Mouse (Mus musculus): ENCODE results near the gene Gtsf1. TPM values are rescaled to one million over a fixed set of nuclear protein-coding genes. Genes with fewer than 3 reads are reported as not detected.
"Not testable (repeated sequence)": the region's sequence is repeated elsewhere in the genome, so short reads cannot be mapped to it uniquely, and the experiment has no call there.

Gtsf1 gene
- not detected for total RNA-seq (2021)
- long read RNA-seq, experiment 1: 0 reads
- long read RNA-seq, experiment 2: 0 reads

- no peak for DNase-seq
- intact Hi-C loops (cut with DNase I; ENCODE audit: low total_unique reads): no loop called here
These were observed at the start of gene Gtsf1 for GRCm38 (mm10) chr15:103430241-103430640. Gtsf1 (minus strand) TSS chr15:103430470.

DNA sequence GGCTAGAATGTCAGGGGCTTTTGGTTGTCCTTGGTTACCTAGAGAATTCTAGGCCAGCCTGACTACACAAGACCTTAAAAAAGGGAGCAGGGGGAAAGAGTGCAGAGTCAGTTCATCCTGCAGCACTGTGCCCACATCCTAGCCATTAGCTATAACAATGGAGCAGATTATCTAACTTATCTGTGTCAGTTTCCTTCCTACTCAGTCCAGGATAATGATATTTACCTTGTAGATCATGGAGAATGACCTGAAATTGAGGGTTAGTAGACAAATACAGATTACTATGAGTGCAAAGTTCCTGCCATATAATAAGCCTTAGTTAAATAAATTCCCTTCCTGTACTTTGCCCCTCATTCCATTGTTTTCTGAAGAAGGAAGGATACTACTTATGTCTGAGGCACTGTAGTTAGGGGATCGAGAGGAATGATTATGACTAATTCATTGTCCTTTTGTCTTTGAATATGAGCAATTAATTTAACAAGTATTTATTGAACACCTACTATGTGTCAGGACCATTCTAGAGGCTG is 48.9 kb upstream of the Gtsf1 start:
- intact Hi-C loops (cut with DNase I; ENCODE audit: low total_unique reads): no loop called here
- no peak for DNase-seq

DNA sequence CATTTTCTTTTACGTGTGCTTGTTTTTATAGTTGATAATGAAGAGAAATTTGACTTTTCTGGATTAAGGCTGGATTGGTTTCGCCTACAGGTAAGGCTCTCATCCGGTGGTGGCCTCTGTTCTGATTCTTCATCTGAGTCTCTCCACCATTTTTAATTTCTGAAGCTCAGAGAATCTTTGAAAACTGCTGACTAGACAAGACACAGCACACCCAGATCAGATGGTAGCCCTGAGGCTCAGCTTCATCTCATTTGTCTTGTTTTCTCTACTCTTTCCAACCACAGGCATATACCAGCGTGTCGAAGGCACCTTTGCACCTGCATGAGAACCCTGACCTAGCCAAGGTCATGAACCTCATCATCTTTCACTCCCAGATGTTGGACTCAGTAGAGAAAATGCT is 43.5 kb upstream of the Gtsf1 start:
- DNase-seq: no peak
- intact Hi-C loops (cut with DNase I; ENCODE audit: low total_unique reads): no loop called here

- no peak for DNase-seq
- intact Hi-C loops (cut with DNase I; ENCODE audit: low total_unique reads): no loop called here
These were observed 42.9 kb upstream of the Gtsf1 start for GRCm38 (mm10) chr15:103473182-103473581.

- intact Hi-C loops (cut with DNase I; ENCODE audit: low total_unique reads): no loop called here
- DNase-seq: no peak
These were observed 42.0 kb upstream of the Gtsf1 start for GRCm38 (mm10) chr15:103472265-103472664.

DNA sequence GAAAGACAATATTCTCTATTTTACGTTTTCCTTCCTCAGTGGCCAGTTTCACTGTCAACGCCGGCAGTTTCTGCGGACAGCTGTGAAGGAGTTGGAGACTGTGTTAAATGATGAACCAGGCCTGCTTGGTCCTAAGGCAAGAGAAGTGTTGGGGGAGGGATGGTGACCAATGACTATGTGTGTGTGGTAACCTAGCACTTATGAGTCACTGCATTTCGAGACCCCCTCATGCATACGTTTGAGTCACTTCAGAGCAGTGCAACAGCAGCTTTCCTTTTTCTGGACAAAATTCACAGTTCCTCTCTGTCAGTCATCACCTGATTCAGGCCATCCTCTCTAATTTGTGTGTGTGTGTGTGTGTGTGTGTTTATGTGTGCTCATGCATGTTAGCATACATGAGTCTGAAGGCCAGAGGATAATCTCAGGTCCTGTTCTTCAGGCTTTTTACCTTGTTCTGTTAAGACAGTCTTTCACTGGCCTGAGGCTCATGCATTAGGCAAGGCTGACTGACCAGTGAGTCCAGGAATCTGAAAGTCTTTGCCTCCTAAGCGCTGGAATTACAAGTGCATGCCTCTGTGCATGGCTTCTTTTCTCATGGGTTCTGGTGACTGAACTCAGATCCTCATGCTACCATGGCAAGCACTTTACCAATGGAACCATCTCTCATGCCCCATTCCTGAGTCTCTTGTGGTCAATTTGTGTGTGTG is 41.4 kb upstream of the Gtsf1 start:
- DNase-seq: no peak
- intact Hi-C loops (cut with DNase I; ENCODE audit: low total_unique reads): no loop called here

DNA sequence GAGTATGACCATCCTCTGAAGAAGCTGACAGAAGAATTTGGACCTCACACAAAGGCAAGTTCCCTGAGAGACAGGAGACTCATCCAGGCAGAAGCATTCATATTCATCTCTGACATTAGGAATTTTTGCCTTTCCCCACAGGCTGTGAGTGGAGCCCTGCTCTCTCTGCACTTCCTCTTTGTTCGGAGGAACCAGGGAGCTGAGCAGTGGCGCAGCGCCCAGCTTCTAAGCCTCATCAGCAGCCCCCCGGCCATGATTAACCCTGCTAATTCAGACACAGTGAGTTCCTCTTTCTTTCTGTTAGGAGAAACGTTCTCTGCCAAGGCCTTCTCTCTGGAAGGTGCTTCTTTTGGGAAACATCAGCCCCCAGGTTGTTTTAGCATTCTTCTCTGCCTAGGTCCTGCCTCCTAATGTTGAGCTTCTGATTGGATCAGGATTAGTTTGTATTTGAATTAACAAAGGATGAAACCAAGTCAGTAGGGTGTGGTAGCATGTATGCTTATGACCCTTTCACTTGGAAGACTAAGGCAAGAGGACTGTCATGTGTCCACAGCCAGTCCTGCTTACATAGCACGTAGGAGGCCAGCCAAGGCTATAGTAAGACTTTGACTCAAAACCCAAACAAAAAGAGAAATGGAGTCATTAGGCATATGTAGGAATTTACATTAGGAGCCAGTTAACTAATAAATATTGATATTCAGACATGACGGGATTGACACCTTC is 32.4 kb upstream of the Gtsf1 start:
- peak; percentile 17 for DNase-seq
- intact Hi-C loops (cut with DNase I; ENCODE audit: low total_unique reads): no loop called here

DNA sequence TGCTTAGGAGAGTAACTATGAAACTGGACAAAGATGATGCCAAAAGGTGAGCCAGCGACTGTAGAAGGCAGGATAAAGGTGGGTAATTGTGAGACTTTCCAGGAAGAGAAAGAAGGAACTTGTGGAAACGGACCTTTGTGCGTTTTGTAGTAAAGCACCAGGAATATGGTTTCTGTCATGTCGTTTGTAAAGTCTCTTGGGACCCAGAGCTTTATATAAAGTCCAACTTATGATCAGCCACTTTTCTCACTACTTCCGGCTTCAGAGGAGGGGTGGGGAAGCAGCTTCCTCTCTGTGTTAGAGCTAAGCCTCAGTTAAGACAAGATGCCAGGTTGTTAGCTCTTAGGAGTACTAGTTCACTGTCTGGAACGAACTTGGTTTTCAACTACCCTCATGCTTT is 24.2 kb upstream of the Gtsf1 start:
- intact Hi-C loops (cut with DNase I; ENCODE audit: low total_unique reads): no loop called here
- DNase-seq: no peak

DNA sequence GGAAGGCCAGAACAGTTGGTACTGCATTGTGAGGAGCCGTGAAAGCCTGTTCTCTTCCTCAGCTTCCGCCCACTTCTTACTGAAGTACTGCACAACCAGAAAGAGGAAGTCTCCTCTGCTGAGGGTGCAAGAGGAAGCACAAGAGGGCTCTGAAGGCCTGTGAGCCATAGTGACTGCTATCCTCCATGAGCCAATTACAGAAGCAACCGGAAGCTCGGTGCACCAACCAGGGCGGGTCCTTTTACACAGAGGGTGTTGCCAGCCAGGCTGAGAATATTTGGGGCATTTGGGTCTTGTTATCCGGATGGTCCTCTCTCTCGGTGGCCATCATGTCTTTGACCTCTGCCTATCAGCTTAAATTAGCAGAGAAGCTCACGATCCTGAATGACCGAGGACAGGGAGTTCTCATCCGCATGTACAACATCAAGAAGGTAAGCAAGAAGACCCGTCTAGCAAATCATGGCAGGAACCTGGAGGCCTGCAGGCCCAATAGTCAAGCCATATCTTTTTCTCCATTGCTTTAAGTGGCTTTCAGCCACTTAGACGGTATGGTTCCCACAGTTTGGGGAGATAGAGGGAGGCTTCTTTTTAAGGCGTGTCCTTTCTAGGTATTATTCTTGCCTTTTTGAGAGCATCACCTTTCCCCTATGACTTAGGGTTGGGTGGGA is 23.4 kb upstream of the Gtsf1 start, which contains the start of gene Nckap1l:
Gene Nckap1l (plus strand): TSS at position 244 of the 668 bp plus-strand sequence.
- intact Hi-C loops (cut with DNase I; ENCODE audit: low total_unique reads): no loop called here
- peak; percentile 19 for DNase-seq

- intact Hi-C loops (cut with DNase I; ENCODE audit: low total_unique reads): no loop called here
- DNase-seq: no peak
These were observed 18.1 kb upstream of the Gtsf1 start, which contains the start of gene Gtsf2 for GRCm38 (mm10) chr15:103448369-103448768. Gtsf2 (minus strand) TSS chr15:103448469.

DNA sequence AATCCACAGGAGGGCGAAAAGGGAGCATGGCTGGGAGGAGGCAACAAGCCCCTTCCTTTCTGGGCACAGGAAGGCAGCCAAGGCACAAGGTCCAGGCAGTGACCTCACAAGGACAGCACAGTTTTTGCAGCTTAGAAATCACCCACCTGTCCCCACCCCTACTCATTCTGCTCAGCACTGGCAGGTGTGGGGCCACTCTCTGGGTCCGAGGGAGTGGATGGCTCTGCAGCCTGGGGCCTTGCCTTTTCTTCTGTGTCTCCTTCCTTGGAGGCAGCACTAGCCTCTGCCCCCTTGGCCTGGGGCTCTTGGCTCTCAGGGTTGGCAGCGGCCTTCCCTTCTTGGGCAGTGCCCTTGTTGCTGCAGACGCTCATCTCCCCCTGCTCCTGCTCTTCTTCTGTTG is 15.7 kb upstream of the Gtsf1 start:
- intact Hi-C loops (cut with DNase I; ENCODE audit: low total_unique reads); DNase-seq: not testable (repeated sequence)

GRCm38 (mm10) chr15:103427017-103427416 is 3.3 kb downstream of the Gtsf1 start:
- no peak for DNase-seq
- intact Hi-C loops (cut with DNase I; ENCODE audit: low total_unique reads): no loop called here

- DNase-seq; intact Hi-C loops (cut with DNase I; ENCODE audit: low total_unique reads): not testable (repeated sequence)
These were observed 24.7 kb downstream of the Gtsf1 start for GRCm38 (mm10) chr15:103405586-103405985.

- intact Hi-C loops (cut with DNase I; ENCODE audit: low total_unique reads): no loop called here
These were observed 28.9 kb downstream of the Gtsf1 start for GRCm38 (mm10) chr15:103401361-103401760.

DNA sequence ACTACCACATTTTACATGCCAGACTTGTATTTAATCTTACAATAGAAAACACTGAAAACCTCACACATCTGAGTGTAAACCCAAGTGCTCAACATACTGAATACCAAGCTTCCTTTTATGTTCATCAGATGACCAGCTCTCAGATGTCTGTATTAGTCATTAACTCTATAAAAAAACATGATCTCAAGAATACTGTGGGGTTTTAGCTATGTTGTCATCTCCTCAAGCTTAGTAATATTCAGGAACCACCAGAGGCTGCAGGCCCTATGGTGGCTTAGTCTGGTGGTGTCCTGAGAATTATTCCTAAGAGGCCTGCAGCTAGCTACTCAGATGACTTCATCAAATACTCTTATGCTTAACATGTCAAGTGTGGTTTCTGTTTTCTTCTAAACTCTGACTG is 36.7 kb downstream of the Gtsf1 start:
- no peak for DNase-seq
- intact Hi-C loops (cut with DNase I; ENCODE audit: low total_unique reads): no loop called here

More at GRCm38 (mm10) chr15:103401361-103401760, 28.9 kb downstream of the Gtsf1 start:
- DNase-seq: no peak

GRCm38 (mm10) chr15:103388556-103389145 is 41.6 kb downstream of the Gtsf1 start:
- intact Hi-C loops (cut with DNase I; ENCODE audit: low total_unique reads): loop anchor here (5.0 kb wide), 1 partner anchor 36 kb away; no protein-coding TSS in a partner anchor
- DNase-seq: peak; percentile 25

DNA sequence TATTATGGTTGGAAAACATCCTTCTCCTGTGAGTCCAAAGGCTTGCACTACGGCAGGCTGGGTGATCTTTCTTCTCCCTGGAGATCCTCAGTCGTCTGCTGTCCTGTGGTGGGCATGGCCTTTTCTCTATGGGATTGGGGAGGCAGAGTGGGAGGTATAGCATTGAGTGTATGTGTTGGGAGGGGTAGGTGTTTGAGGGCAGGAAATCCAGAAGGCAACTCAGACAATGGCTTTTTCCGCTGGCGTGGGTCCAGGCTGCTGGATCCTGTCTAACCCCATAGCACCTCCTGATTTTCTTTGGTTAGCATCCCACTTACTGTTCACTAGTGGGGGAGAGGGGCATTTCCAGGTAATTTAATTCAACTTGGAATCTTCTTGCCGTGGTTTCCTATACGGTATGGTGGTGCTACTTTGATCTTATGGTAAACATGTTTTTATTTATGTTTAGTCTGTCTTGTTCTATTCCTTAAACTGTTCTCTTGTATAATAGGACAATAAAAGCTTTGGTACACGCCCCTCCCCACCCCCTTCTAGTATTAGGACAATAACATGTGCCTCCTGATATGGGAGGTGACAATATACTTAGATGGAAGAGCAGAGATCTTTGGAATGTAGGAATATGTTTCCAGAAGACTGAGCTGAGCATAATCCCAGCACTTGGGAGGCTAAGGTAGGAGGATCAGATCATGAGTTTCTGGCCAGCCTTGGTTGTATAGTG is 46.3 kb downstream of the Gtsf1 start:
- intact Hi-C loops (cut with DNase I; ENCODE audit: low total_unique reads): no loop called here
- peak; percentile 65 for DNase-seq

DNA sequence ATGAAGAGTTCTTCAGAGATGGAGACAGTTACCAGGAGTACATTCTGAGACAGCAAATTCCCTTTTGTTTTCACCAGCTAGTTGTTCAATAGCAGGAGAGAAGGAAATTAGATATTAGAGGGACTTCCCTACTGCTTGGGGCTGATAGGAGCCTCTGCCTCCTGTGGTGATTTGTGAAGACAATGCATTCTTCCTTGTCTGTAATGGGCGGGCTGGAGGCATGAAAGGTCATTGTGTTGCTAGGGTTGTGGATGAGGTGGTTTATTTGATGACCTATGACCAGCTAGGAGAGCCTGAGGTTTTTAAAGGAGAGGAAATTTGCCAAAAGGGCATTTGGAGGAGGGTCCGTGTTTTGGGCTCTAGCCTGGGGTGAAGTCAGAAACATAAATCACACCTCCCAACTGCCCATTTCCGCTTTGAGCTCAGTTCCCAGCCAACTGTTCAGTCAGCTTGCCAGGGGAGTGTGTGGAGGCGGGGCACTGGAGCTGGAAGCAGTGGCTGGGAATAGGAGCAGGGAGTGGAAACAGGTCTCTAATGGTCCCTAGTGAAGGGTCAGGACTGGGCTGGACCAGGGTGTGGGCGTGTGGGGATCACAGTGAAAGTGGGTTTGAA is 47.4 kb downstream of the Gtsf1 start:
- peak; percentile 62 for DNase-seq
- intact Hi-C loops (cut with DNase I; ENCODE audit: low total_unique reads): no loop called here

GRCm38 (mm10) chr15:103382075-103382474 is 48.2 kb downstream of the Gtsf1 start:
- intact Hi-C loops (cut with DNase I; ENCODE audit: low total_unique reads): no loop called here

More at GRCm38 (mm10) chr15:103382075-103382474, 48.2 kb downstream of the Gtsf1 start:
- DNase-seq: no peak
